Mouse (Mus musculus): Measurements from ENCODE around the gene Kank3. TPM values are rescaled to one million over a fixed set of nuclear protein-coding genes. Genes with fewer than 3 reads are reported as not detected.

Gene Kank3
- polyA plus RNA-seq, 1 experiment from 2014 or later: 65.1 TPM

DNA sequence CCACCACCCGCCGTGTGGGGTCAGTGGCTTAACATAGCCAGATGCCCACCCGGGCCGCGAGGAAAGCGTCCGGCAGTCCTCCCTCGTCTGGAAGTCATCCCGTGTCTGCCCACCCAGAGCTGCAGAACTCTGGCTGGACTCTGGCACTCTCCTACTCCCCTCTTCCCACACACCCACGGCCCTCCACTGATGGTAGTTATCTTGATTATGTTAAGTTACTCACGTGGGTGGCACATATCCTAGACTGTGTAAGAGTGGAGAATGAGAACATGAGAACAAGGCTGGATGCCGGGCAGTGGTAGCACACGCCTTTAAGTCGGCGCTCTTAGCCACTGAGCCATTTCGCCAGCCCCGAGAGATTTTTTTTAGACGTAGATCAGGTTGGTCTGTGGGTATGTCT is 23.9 kb upstream of the Kank3 start:
- Histone ChIP-seq H3K36me3 (ENCODE audit: insufficient read depth) (no peaks in the 10 kb centered on the region), H3K4me2 (no peak overlapping the region), H3K27me3 (ENCODE audit: insufficient read depth, low read length) (no peaks in the 10 kb centered on the region), H3K9me3 (ENCODE audit: low read depth, low read length) (no peaks in the 10 kb centered on the region), H3K4me3 (ENCODE audit: low read depth, low read length) (no peak overlapping the region), H3K9ac (no peak overlapping the region), H3K27ac (ENCODE audit: low read depth) (no peak overlapping the region), H3K4me1 (ENCODE audit: insufficient read depth) (peaks cover 16% of the 10 kb centered on the region; the same call in 1 of the 2 replicates)
- no peak for DNase-seq
- ATAC-seq (ENCODE audit: insufficient read depth): no peak
- TF ChIP-seq CTCF (IDR thresholded peaks at IDR 0.05; ENCODE audit: low read depth): no peak
- WGBS: 83% methylated on average over 18 of the region's 18 CpGs

DNA sequence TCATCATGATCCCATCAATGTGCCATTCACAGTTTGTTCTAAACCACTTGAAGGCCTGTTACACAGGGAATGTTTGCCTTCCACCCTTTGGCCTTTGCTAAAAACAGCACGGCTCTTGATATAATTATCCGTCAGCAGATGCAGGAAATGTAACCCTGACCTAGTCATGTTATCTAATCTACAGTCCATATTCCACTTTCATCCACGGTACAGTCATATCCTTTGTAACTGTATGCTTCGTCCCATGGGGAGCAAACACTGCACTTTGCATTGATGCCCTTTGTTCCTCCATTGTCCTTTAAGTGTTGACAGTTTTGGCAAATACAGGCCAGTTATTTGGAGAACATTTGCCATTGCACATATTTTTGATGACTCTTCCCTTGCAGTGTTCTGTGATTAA is 21.6 kb upstream of the Kank3 start:
- TF ChIP-seq CTCF (IDR thresholded peaks at IDR 0.05; ENCODE audit: low read depth): no peak
- ATAC-seq (ENCODE audit: insufficient read depth) (no peak), DNase-seq (no peak)
- no peaks in the 10 kb centered on the region for H3K36me3 ChIP-seq (ENCODE audit: insufficient read depth)
- H3K4me3 ChIP-seq (ENCODE audit: low read depth, low read length): no peak overlapping the region
- H3K9ac ChIP-seq: no peak overlapping the region
- WGBS: 24% methylated on average over 4 of the region's 4 CpGs
- no peak overlapping the region for H3K4me2 ChIP-seq
- H3K4me1 ChIP-seq (ENCODE audit: insufficient read depth): no peaks in the 10 kb centered on the region
- no peak overlapping the region for H3K27ac ChIP-seq (ENCODE audit: low read depth)
- H3K9me3 ChIP-seq (ENCODE audit: low read depth, low read length): no peaks in the 10 kb centered on the region
- no peaks in the 10 kb centered on the region for H3K27me3 ChIP-seq (ENCODE audit: insufficient read depth, low read length)

DNA sequence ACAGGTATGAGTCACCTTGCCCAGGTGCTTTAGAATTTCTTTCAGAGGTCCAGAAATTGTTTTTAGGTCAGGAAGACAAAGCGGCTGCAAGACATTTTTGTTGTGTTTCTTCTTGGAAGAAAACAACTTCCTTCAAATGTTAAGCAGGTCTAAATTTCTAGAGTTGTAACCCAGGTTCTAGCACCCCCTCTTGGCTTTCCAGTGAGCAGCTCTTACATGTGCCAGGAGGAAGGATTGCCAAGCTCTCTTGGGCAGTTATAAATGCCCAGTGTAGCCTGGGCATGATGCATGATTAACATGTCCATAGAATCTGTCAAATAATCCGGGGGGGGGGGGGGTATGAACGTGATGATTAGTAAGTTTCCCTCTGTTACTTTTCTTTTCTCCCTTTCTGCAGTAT is 12.0 kb upstream of the Kank3 start:
- Histone ChIP-seq H3K4me1 (ENCODE audit: insufficient read depth) (no peaks in the 10 kb centered on the region), H3K4me2 (no peak overlapping the region), H3K9me3 (ENCODE audit: low read depth, low read length) (no peaks in the 10 kb centered on the region), H3K4me3 (ENCODE audit: low read depth, low read length) (no peak overlapping the region), H3K27me3 (ENCODE audit: insufficient read depth, low read length) (no peaks in the 10 kb centered on the region), H3K27ac (ENCODE audit: low read depth) (no peak overlapping the region), H3K36me3 (ENCODE audit: insufficient read depth) (no peaks in the 10 kb centered on the region), H3K9ac (no peak overlapping the region)
- TF ChIP-seq CTCF (IDR thresholded peaks at IDR 0.05; ENCODE audit: low read depth): peak; percentile 48
- peak; percentile 70 for DNase-seq
- no peak for ATAC-seq (ENCODE audit: insufficient read depth)
- 38% methylated on average over 3 of the region's 3 CpGs for WGBS

GRCm38 (mm10) chr17:33799277-33799676 is 11.0 kb upstream of the Kank3 start:
- Histone ChIP-seq H3K27me3 (ENCODE audit: insufficient read depth, low read length) (no peaks in the 10 kb centered on the region), H3K27ac (ENCODE audit: low read depth) (no peak overlapping the region), H3K4me3 (ENCODE audit: low read depth, low read length) (no peak overlapping the region), H3K36me3 (ENCODE audit: insufficient read depth) (no peaks in the 10 kb centered on the region), H3K9ac (no peak overlapping the region), H3K9me3 (ENCODE audit: low read depth, low read length) (no peaks in the 10 kb centered on the region), H3K4me1 (ENCODE audit: insufficient read depth) (no peaks in the 10 kb centered on the region), H3K4me2 (no peak overlapping the region)
- DNase-seq (no peak), ATAC-seq (ENCODE audit: insufficient read depth) (no peak)
- 41% methylated on average over 1 of the region's 1 CpGs for WGBS
- no peak for TF ChIP-seq CTCF (IDR thresholded peaks at IDR 0.05; ENCODE audit: low read depth)

DNA sequence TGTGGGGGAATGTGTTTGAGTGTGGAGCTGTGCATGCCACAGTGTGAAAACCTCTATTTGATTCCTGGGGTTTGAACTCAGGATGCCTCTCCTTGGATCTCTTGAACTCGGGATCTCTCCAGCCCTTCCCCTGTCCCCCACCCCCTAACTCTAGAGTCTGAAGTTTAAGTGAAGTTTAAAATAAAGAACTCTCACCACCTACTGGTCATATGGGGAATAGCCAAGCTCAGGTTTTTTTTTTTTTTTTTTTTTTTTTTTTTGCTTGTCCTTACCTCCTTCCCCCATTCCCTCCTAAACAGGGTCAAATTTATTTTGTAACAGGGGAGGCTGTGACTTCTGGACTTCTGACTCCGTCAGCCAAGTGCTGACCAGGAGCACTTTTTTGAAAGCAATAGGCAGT is 8.1 kb upstream of the Kank3 start:
- Histone ChIP-seq H3K9ac (no peak overlapping the region), H3K27ac (ENCODE audit: low read depth) (no peak overlapping the region), H3K9me3 (ENCODE audit: low read depth, low read length) (no peaks in the 10 kb centered on the region), H3K27me3 (ENCODE audit: insufficient read depth, low read length) (no peaks in the 10 kb centered on the region), H3K4me1 (ENCODE audit: insufficient read depth) (no peaks in the 10 kb centered on the region), H3K36me3 (ENCODE audit: insufficient read depth) (no peaks in the 10 kb centered on the region), H3K4me2 (no peak overlapping the region), H3K4me3 (ENCODE audit: low read depth, low read length) (no peak overlapping the region)
- 3% methylated on average over 2 of the region's 2 CpGs for WGBS
- ATAC-seq (ENCODE audit: insufficient read depth) (no peak), DNase-seq (peak; percentile 51)
- TF ChIP-seq CTCF (IDR thresholded peaks at IDR 0.05; ENCODE audit: low read depth): peak; percentile 67

DNA sequence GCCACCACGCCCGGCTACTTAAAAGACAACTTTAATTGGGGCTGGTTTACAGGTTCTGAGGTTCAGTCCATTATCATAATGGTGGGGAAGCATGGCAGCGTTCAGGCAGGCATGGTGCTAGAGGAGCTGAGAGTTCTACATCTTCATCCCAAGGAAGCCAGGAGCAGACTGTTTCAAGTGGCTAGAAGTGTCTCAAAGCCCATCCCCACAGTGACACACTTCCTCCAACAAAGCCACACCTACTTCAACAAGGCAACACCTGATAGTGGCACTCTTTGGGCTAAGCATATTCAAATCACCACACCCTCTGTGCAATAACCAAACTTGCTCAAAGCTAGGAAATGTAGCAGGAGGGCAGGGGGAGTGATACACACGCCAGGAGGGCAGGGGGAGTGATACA is 6.1 kb upstream of the Kank3 start:
- ATAC-seq (ENCODE audit: insufficient read depth): no peak
- H3K27me3 ChIP-seq (ENCODE audit: insufficient read depth, low read length): no peaks in the 10 kb centered on the region
- H3K4me1 ChIP-seq (ENCODE audit: insufficient read depth): no peaks in the 10 kb centered on the region
- no peak overlapping the region for H3K4me2 ChIP-seq
- DNase-seq: no peak
- no peak overlapping the region for H3K27ac ChIP-seq (ENCODE audit: low read depth)
- H3K4me3 ChIP-seq (ENCODE audit: low read depth, low read length): no peak overlapping the region
- no peak overlapping the region for H3K9ac ChIP-seq
- no peaks in the 10 kb centered on the region for H3K36me3 ChIP-seq (ENCODE audit: insufficient read depth)
- no peak for TF ChIP-seq CTCF (IDR thresholded peaks at IDR 0.05; ENCODE audit: low read depth)
- H3K9me3 ChIP-seq (ENCODE audit: low read depth, low read length): no peaks in the 10 kb centered on the region
- WGBS: 52% methylated on average over 4 of the region's 4 CpGs

DNA sequence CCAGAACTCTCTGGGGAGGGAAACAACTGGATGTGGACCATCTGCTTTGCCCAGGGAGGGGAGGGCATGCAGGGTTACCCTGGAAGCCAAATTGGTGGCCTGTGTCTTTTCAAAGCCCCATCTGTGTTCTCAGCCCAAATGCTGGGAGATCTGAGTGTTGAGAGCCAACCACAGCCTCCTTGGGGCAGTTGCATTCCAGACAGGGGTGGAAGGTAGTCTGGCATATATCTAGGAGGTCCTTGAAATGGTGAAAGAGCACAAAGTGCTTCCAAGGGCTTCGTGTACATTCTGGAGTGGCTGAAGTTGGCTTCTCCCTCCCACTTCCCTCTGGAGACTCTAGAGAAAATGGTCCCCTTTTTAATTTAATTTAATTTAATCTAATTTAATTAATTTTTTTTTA is 5.6 kb upstream of the Kank3 start:
- Histone ChIP-seq H3K36me3 (ENCODE audit: insufficient read depth) (no peaks in the 10 kb centered on the region), H3K27me3 (ENCODE audit: insufficient read depth, low read length) (no peaks in the 10 kb centered on the region), H3K4me2 (no peak overlapping the region), H3K4me3 (ENCODE audit: low read depth, low read length) (no peak overlapping the region), H3K27ac (ENCODE audit: low read depth) (no peak overlapping the region), H3K9me3 (ENCODE audit: low read depth, low read length) (no peaks in the 10 kb centered on the region), H3K4me1 (ENCODE audit: insufficient read depth) (no peaks in the 10 kb centered on the region), H3K9ac (no peak overlapping the region)
- TF ChIP-seq CTCF (IDR thresholded peaks at IDR 0.05; ENCODE audit: low read depth): no peak
- DNase-seq (no peak), ATAC-seq (ENCODE audit: insufficient read depth) (no peak)
- 29% methylated on average over 1 of the region's 1 CpGs for WGBS
